8 mouse cellular contexts compared by ENCODE assay signal in genomic region chr1:175028716-175029204, GRCm38 (mm10).
DNase-seq lines count a peak whose midpoint lies in the region; ATAC-seq and TF ChIP-seq lines count a peak whose summit lies in the region.

No protein-coding gene starts in this region.

- 0 out of 2 replicates have a peak, but pooled peaks have one; percentile 60 for ATAC-seq in embryonic facial prominence, embryonic 12.5 days (ENCODE audit: insufficient number of reproducible peaks, insufficient read depth, low FRiP score, low TSS enrichment)
- ATAC-seq in intestine, embryonic 15.5 days: peak; percentile 85

- TF ChIP-seq POLR2A in heart, adult 2 months (IDR thresholded peaks at IDR 0.05; ENCODE audit: insufficient read depth, low read depth, low read length): no peak

- no peak overlapping the region for H3K27ac ChIP-seq in embryonic facial prominence, embryonic 12.5 days
- H3K27ac ChIP-seq in intestine, embryonic 15.5 days: peak overlapping the region; percentile 54; the same call in 1 of the 2 replicates
- H3K27ac ChIP-seq in heart, adult 2 months: no peak overlapping the region

- H3K36me3 ChIP-seq in embryonic facial prominence, embryonic 12.5 days: no peaks in the 10 kb centered on the region
- H3K36me3 ChIP-seq in intestine, embryonic 15.5 days: no peaks in the 10 kb centered on the region
- no peaks in the 10 kb centered on the region for H3K36me3 ChIP-seq in heart, adult 2 months (ENCODE audit: control insufficient read depth, insufficient read depth, low read length)

- intact Hi-C loops in left cerebral cortex, postnatal 4 days (cut with DNase I): no loop called here
- intact Hi-C loops in heart, adult 2 months (cut with DNase I): no loop called here

- H3K4me2 ChIP-seq in embryonic facial prominence, embryonic 12.5 days (replicated peaks): no peak overlapping the region
- H3K4me2 ChIP-seq in intestine, embryonic 15.5 days (replicated peaks): no peak overlapping the region; the same call in 1 of the 2 replicates

- no peaks in the 10 kb centered on the region for H3K79me2 ChIP-seq in heart, adult 2 months (replicated peaks; ENCODE audit: control insufficient read depth, insufficient read depth, low read length)

- H3K27me3 ChIP-seq in embryonic facial prominence, embryonic 12.5 days: no peaks in the 10 kb centered on the region
- no peaks in the 10 kb centered on the region for H3K27me3 ChIP-seq in intestine, embryonic 15.5 days (replicated peaks)
- H3K27me3 ChIP-seq in heart, adult 2 months (ENCODE audit: control insufficient read depth, insufficient read depth, low read length): no peaks in the 10 kb centered on the region

- DNase-seq in left cerebral cortex, postnatal 4 days: peak; percentile 22
- DNase-seq in left cerebral cortex, adult 8-10 months (ENCODE audit: low spot score in 2 of 2): no peak
- DNase-seq in retina, postnatal 1 day: peak; percentile 34
- DNase-seq in gastrocnemius, adult 8-10 months (ENCODE audit: low spot score in 2 of 2): no peak
- no peak for DNase-seq in heart, adult 2 months
- DNase-seq in spleen, postnatal 4 days (ENCODE audit: low spot score in 2 of 2): no peak

- TF ChIP-seq EP300 in heart, adult 2 months (IDR thresholded peaks at IDR 0.05; ENCODE audit: insufficient read depth, low read depth, low read length): no peak

- no peak for TF ChIP-seq CTCF in heart, adult 2 months (IDR thresholded peaks at IDR 0.05)

- WGBS in embryonic facial prominence, embryonic 12.5 days: 14% methylated on average over 9 of the region's 9 CpGs
- 21% methylated on average over 9 of the region's 9 CpGs for WGBS in intestine, embryonic 15.5 days
- 31% methylated on average over 9 of the region's 9 CpGs for WGBS in heart, adult 2 months

- no peak overlapping the region for H3K9ac ChIP-seq in embryonic facial prominence, embryonic 12.5 days
- H3K9ac ChIP-seq in intestine, embryonic 15.5 days: no peak overlapping the region
- no peak overlapping the region for H3K9ac ChIP-seq in heart, adult 2 months (ENCODE audit: low read depth, low read length)

- H3K9me3 ChIP-seq in embryonic facial prominence, embryonic 12.5 days: no peaks in the 10 kb centered on the region
- H3K9me3 ChIP-seq in intestine, embryonic 15.5 days: no peaks in the 10 kb centered on the region

- peaks cover 9% of the 10 kb centered on the region for H3K4me1 ChIP-seq in embryonic facial prominence, embryonic 12.5 days
- H3K4me1 ChIP-seq in intestine, embryonic 15.5 days (replicated peaks): 0 out of 2 replicates have a peak, but pooled peaks cover 3% of the 10 kb centered on the region
- H3K4me1 ChIP-seq in heart, adult 2 months (ENCODE audit: control insufficient read depth, insufficient read depth, low read length): no peaks in the 10 kb centered on the region

- no peak overlapping the region for H3K4me3 ChIP-seq in embryonic facial prominence, embryonic 12.5 days
- H3K4me3 ChIP-seq in intestine, embryonic 15.5 days (replicated peaks): no peak overlapping the region
- no peak overlapping the region for H3K4me3 ChIP-seq in heart, adult 2 months

Comparison
In these comparisons a context has a peak if more than half of its experiments do, and no peak if none do; other contexts are left out.
1. DNase-seq: peak in left cerebral cortex, postnatal 4 days (single experiment) and retina, postnatal 1 day (single experiment); none in left cerebral cortex, adult 8-10 months (0 of 2), gastrocnemius, adult 8-10 months (0 of 2), heart, adult 2 months (0 of 2) and spleen, postnatal 4 days (0 of 2).